Mouse (Mus musculus) megakaryocyte-erythroid progenitor cell, adult 5-6 weeks (primary cell): ENCODE results near the gene Tead2. TPM values are rescaled to one million over a fixed set of nuclear protein-coding genes. Genes with fewer than 3 reads are reported as not detected.

ENCODE experiments used
- ATAC-seq: replicated peaks from 2 replicates; pipeline ENCODE4 v1.8.0; 2016; ENCODE audit warnings: mild to moderate bottlenecking, inconsistent platforms; ENCODE audit not compliant: severe bottlenecking, poor library complexity, low FRiP score, low TSS enrichment
- total RNA-seq, 2 experiments: library from RNA; stranded (forward) in 1 of 2; stranded (reverse) in 1 of 2; fragments of 200-1000, 215-1000 nt in 1 of 2; fragments of >200 nt in 1 of 2; fragmentation: Nextera tagmentation in 1 of 2; gene quantifications; 2 replicates each; pipeline ENCODE4 v1.2.3; 2014 to 2017

Tead2 gene
- total RNA-seq, 2 experiments from 2014 or later = not detected

- 0 out of 2 replicates have a peak, but pooled peaks have one; percentile 17 for ATAC-seq
Observed at GRCm38 (mm10) chr7:45190186-45190585, 25.4 kb upstream of the Tead2 start.

- no peak for ATAC-seq
Observed at GRCm38 (mm10) chr7:45191161-45191560, 24.4 kb upstream of the Tead2 start.

- ATAC-seq = peak; percentile 27; the same call in 1 of the 2 replicates
Observed at GRCm38 (mm10) chr7:45191803-45192363, 23.7 kb upstream of the Tead2 start.

GRCm38 (mm10) chr7:45192585-45193310 lies 22.8 kb upstream of the Tead2 start:
- no peak for ATAC-seq

- ATAC-seq = no peak
Observed at GRCm38 (mm10) chr7:45193406-45193805, 22.1 kb upstream of the Tead2 start.

GRCm38 (mm10) chr7:45193871-45194785 lies 21.4 kb upstream of the Tead2 start:
- ATAC-seq = peak; percentile 31

- no peak for ATAC-seq
Observed at GRCm38 (mm10) chr7:45195341-45196175, 20.0 kb upstream of the Tead2 start.

- ATAC-seq = no peak
Observed at GRCm38 (mm10) chr7:45196176-45196535, 19.4 kb upstream of the Tead2 start.

GRCm38 (mm10) chr7:45196994-45197393 lies 18.6 kb upstream of the Tead2 start:
- ATAC-seq = no peak

GRCm38 (mm10) chr7:45198435-45198834 lies 17.1 kb upstream of the Tead2 start:
- 0 out of 2 replicates have a peak, but pooled peaks have one; percentile 53 for ATAC-seq

- no peak for ATAC-seq
Observed at GRCm38 (mm10) chr7:45198961-45199360, 16.6 kb upstream of the Tead2 start.

GRCm38 (mm10) chr7:45202654-45203053 lies 12.9 kb upstream of the Tead2 start:
- no peak for ATAC-seq

- ATAC-seq = peak; percentile 95
Observed at GRCm38 (mm10) chr7:45204380-45205143, 11.0 kb upstream of the Tead2 start, which contains the start of gene Ccdc155. Gene Ccdc155 (minus strand): TSS chr7:45204892.

- ATAC-seq = no peak
Observed at GRCm38 (mm10) chr7:45208260-45208659, 7.3 kb upstream of the Tead2 start.

GRCm38 (mm10) chr7:45211070-45211469 lies 4.5 kb upstream of the Tead2 start:
- ATAC-seq = no peak

GRCm38 (mm10) chr7:45211851-45212251 lies 3.7 kb upstream of the Tead2 start, which contains the start of gene Dkkl1:
Gene Dkkl1 (minus strand): TSS chr7:45212147.
- ATAC-seq = peak; percentile 78

- ATAC-seq = no peak
Observed at GRCm38 (mm10) chr7:45212356-45212755, 3.2 kb upstream of the Tead2 start.

- no peak for ATAC-seq
Observed at GRCm38 (mm10) chr7:45213708-45214107, 1.8 kb upstream of the Tead2 start.
